Mouse (Mus musculus): ENCODE measurements at regions not wholly inside any gene's neighbourhood (a gene's known extent, or its start where the extent isn't known, plus 50 kb on each side); places are given as distances from the start of the nearest gene placed in this dataset. TPM values are rescaled to one million over a fixed set of nuclear protein-coding genes. Genes with fewer than 3 reads are reported as not detected.

DNA sequence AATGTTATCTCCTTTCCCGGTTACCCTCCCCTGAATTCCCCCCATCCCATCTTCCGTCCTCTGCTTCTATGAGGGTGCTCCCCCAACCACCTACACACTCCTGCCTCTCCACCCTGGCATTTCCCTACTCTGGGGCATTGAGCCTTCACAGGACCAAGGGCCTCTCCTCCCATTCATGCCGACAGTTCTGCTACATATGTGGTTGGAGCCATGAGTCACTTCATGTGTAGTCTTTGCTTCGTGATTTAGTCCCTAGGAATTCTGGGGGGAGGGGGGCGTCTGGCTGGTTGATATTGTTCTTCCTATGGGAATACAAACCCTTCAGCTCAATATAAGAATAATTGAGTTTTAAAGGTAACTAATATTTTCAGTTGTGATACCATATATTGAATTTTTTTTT is 74.0 kb upstream of the Cxxc4 start:
- H3K36me3 ChIP-seq: no peaks in the 10 kb centered on the region
- no peak overlapping the region for H3K9ac ChIP-seq
- no peak overlapping the region for H3K27ac ChIP-seq
- H3K4me1 ChIP-seq: no peaks in the 10 kb centered on the region
- no peaks in the 10 kb centered on the region for H3K27me3 ChIP-seq
- no peak overlapping the region for H3K4me3 ChIP-seq
- no peaks in the 10 kb centered on the region for H3K9me3 ChIP-seq
- H3K4me2 ChIP-seq: no peak overlapping the region
- WGBS: 84% methylated on average over 5 of the region's 5 CpGs
- no peak for ATAC-seq (ENCODE audit: insufficient number of reproducible peaks, low FRiP score, low TSS enrichment, low read depth)

DNA sequence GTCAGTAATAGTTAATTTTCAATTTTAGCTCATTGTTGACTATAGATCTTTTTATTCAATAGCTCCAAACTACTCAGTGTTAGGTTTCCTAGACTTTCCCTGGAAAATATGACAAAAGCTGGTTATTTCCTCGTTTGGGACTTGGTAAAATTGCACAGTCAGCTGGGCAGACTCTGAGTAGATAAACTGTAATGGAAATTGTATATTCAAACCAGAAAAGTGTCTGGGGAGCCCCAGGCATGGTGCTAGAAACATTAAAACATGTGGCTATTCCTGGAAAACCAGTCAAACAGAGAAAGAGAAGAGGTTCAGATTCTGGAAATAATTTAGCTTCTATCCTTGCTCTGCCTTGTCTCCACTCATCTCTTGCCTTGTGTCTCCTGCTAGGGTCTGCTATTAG is 66.4 kb upstream of the Cxxc4 start:
- no peak for ATAC-seq (ENCODE audit: insufficient number of reproducible peaks, low FRiP score, low TSS enrichment, low read depth)
- no peaks in the 10 kb centered on the region for H3K9me3 ChIP-seq
- H3K9ac ChIP-seq: no peak overlapping the region
- H3K4me2 ChIP-seq: no peak overlapping the region
- H3K4me3 ChIP-seq: no peak overlapping the region
- H3K27ac ChIP-seq: no peak overlapping the region
- 24% methylated on average over 1 of the region's 1 CpGs for WGBS
- H3K36me3 ChIP-seq: no peaks in the 10 kb centered on the region
- no peaks in the 10 kb centered on the region for H3K4me1 ChIP-seq
- H3K27me3 ChIP-seq: no peaks in the 10 kb centered on the region

DNA sequence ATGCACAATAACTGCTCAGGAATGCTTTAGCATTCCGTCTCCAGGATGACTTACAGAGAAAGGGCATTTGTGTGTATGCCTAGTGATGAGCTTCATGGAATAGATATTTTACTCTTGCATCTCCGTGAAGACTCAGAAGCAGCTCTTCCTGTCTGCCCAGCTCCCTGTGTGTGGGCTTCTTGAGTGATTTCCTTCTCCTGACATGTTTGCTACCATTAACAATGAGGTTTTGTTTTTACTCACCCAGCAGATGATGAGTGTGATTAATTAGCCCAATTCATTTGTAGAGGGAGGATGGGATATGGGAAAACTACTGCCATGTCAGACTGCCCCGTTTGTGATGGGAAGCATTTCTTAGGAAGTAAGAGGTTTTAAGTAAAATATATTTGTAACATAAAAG is 63.9 kb upstream of the Cxxc4 start:
- H3K4me2 ChIP-seq: no peak overlapping the region
- no peak overlapping the region for H3K27ac ChIP-seq
- H3K9me3 ChIP-seq: no peaks in the 10 kb centered on the region
- 51% methylated on average over 3 of the region's 3 CpGs for WGBS
- no peaks in the 10 kb centered on the region for H3K36me3 ChIP-seq
- no peak overlapping the region for H3K4me3 ChIP-seq
- no peak overlapping the region for H3K9ac ChIP-seq
- H3K4me1 ChIP-seq: no peaks in the 10 kb centered on the region
- ATAC-seq (ENCODE audit: insufficient number of reproducible peaks, low FRiP score, low TSS enrichment, low read depth): no peak
- no peaks in the 10 kb centered on the region for H3K27me3 ChIP-seq

DNA sequence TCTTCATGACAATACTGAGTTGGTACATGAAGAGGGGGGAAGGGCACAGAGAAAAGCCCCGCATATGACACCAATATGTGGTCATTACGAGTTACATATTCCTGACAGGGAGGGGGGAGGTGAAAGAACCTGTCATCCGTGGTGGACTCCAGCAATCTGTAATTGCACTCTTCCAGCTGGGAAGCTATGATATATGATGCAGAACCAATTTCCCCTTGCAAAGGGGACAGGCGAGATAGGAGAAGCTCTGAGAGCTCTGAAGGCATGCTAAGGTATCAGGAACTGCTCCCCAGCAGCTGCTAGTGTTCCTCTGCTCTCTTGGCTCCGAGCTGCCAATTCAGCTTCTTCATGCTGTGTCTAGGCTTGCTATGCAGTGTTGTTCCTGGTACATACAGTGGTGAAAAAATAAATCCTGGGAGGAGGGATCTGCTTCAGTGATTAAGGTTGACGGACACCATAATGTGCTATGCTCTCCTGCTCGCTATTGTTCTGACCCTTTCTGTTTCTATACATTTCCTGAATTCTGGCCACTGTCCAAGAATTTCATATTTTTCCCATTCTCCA is 57.7 kb upstream of the Cxxc4 start:
- Histone ChIP-seq H3K27ac (no peak overlapping the region), H3K36me3 (no peaks in the 10 kb centered on the region), H3K9me3 (no peaks in the 10 kb centered on the region), H3K4me3 (no peak overlapping the region), H3K9ac (no peak overlapping the region), H3K4me2 (no peak overlapping the region), H3K27me3 (no peaks in the 10 kb centered on the region), H3K4me1 (no peaks in the 10 kb centered on the region)
- peak; percentile 40; the same call in 1 of the 2 replicates for ATAC-seq (ENCODE audit: insufficient number of reproducible peaks, low FRiP score, low TSS enrichment, low read depth)
- 64% methylated on average over 7 of the region's 7 CpGs for WGBS

DNA sequence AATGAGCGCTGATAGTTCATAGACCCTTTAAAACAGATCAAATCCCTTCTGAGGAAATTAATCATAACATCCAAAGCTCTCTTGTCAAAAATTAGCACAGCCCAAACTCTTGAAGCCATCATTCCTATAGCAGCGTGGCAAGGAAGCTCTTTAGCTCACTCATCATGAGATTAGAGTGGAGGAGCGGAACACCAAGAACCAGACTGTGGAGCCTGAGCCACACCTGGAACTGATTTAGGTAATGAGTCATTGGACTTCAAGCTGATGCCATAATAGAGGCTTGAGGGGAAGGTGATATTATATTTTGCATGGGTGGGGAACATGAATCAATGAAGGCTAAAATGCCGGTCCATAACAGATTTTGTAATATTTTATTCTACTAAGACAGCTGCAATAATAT is 52.2 kb upstream of the Cxxc4 start:
- Histone ChIP-seq H3K27ac (no peak overlapping the region), H3K36me3 (no peaks in the 10 kb centered on the region), H3K4me2 (no peak overlapping the region), H3K27me3 (no peaks in the 10 kb centered on the region), H3K9ac (no peak overlapping the region), H3K9me3 (no peaks in the 10 kb centered on the region), H3K4me1 (no peaks in the 10 kb centered on the region), H3K4me3 (no peak overlapping the region)
- no peak for ATAC-seq (ENCODE audit: insufficient number of reproducible peaks, low FRiP score, low TSS enrichment, low read depth)
- 58% methylated on average over 4 of the region's 4 CpGs for WGBS

Small RNAs in the stretch of these regions (microRNA-seq; reads per million reads assigned to microRNA genes)
- not detected for gene Gm44361
